Mouse (Mus musculus) intestine, postnatal 0 days (tissue): ENCODE results near the gene Ambra1. TPM values are rescaled to one million over a fixed set of nuclear protein-coding genes. Genes with fewer than 3 reads are reported as not detected.

Experiments
- ATAC-seq: fragments of 200-750 bp; cut with Nextera tagmentation; 2 replicates; pipeline ENCODE4 v1.8.0; 2017; ENCODE audit warnings: mild to moderate bottlenecking, moderate TSS enrichment, moderate library complexity
- H3K27ac ChIP-seq: fragments of 300-500 bp; sonication (generic); 2 replicates; pipeline ENCODE4 v1.5.1; 2014; ENCODE audit warnings: mild to moderate bottlenecking, low read depth, low read length, moderate library complexity
- H3K27me3 ChIP-seq: fragments of 300-500 bp; sonication (generic); replicated peaks from 2 replicates; pipeline ENCODE4 v1.6.1; 2014; ENCODE audit warnings: low read length, mixed read lengths; ENCODE audit not compliant: control insufficient read depth, insufficient read depth
- H3K36me3 ChIP-seq: fragments of 300-500 bp; sonication (generic); 2 replicates; pipeline ENCODE4 v1.6.1; 2014; ENCODE audit warnings: mild to moderate bottlenecking, moderate library complexity; ENCODE audit not compliant: control insufficient read depth, insufficient read depth
- H3K4me1 ChIP-seq: fragments of 300-500 bp; sonication (generic); replicated peaks from 2 replicates; pipeline ENCODE4 v1.6.1; 2014; ENCODE audit warnings: antibody characterized with exemption, low read length, mixed read lengths; ENCODE audit not compliant: control insufficient read depth, insufficient read depth
- H3K4me2 ChIP-seq: fragments of 300-500 bp; sonication (generic); replicated peaks from 2 replicates; pipeline ENCODE4 v1.6.1; 2014; ENCODE audit warnings: low read depth, mild to moderate bottlenecking, moderate library complexity
- H3K4me3 ChIP-seq: fragments of 300-500 bp; sonication (generic); 2 replicates; pipeline ENCODE4 v1.5.1; 2014; ENCODE audit warnings: low read depth, low read length
- H3K9ac ChIP-seq: fragments of 300-500 bp; sonication (generic); 2 replicates; pipeline ENCODE4 v1.6.1; 2014; ENCODE audit warnings: mild to moderate bottlenecking, low read depth, low read length
- H3K9me3 ChIP-seq: fragments of 300-500 bp; sonication (generic); 2 replicates; pipeline ENCODE4 v1.6.1; 2016; ENCODE audit warnings: mixed run types; ENCODE audit not compliant: control insufficient read depth
- CTCF ChIP-seq: sonication (generic); IDR thresholded peaks from 2 replicates; pipeline ENCODE4 v1.5.1; 2016; ENCODE audit warnings: low read depth, mild to moderate bottlenecking, control low read depth, antibody characterized with exemption, moderate library complexity
- WGBS: fragments of 180-500 bp; shearing (Covaris S2); extraction: QIAGEN DNeasy Blood & Tissue Kit; methylation state at CpG from one replicate; pipeline ENCODE4 v1.1.7; 2014; 5-methylcytosine and 5-hydroxymethylcytosine counted together
- polyA plus RNA-seq: library from polyadenylated mRNA; unstranded; fragments of >200 nt; fragmentation: Nextera tagmentation; extraction: Ambion mirVana; gene quantifications from 2 replicates; pipeline ENCODE4 v1.2.1, GENCODE M21; 2015

Ambra1 gene
- polyA plus RNA-seq, 1 experiment from 2014 or later, result 5.5 TPM

DNA sequence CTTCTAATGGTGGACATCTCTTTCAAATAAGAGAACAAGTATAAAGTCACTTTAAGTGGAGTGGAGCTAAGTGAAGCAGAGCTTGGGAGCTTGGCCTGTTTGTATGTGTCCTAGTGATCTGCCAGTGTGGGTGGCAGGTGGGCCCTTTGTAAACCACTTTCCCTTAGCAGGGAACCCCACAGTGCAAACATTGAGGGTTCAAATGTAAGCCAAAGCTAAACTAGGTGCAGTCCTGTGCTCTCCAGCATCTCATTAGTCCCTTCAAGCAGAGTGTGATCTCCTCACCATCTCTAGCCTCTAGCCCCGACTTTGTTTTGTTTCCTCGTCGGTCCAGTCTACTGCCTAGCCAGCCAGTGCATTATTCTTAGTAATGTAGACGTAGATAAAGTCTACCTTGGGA is 154.7 kb downstream of the Ambra1 start:
- Histone ChIP-seq H3K4me2 (no peak overlapping the region), H3K4me1 (no peaks in the 10 kb centered on the region), H3K4me3 (no peak overlapping the region), H3K36me3 (peaks cover 27% of the 10 kb centered on the region), H3K27me3 (no peaks in the 10 kb centered on the region), H3K9me3 (no peaks in the 10 kb centered on the region), H3K9ac (no peak overlapping the region), H3K27ac (no peak overlapping the region)
- ATAC-seq, result no peak
- no peak for TF ChIP-seq CTCF
- WGBS, result 68% methylated on average over 4 of the region's 4 CpGs

DNA sequence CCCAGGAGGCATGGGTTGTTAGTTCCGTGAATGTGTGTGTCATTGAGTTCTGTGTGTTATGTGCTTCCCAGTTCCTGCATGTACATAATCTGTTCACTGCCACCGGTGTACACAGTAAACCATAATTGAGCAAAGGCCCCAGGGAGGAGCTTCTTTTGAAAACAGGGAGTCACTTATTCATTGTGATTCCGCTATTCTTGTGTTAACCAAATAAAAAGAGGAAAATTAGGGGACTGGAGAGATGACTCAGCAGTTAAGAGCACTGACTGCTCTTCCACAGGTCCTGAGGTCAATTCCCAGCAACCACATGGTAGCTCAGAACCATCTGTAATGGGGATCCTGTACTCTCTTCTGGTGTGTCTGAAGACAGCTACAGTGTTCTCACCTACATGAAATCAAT is 164.8 kb downstream of the Ambra1 start:
- 89% methylated on average over 3 of the region's 3 CpGs for WGBS
- peaks cover 4% of the 10 kb centered on the region; the same call in 1 of the 2 replicates for H3K36me3 ChIP-seq
- no peak overlapping the region for H3K9ac ChIP-seq
- no peaks in the 10 kb centered on the region for H3K9me3 ChIP-seq
- H3K4me2 ChIP-seq, result no peak overlapping the region
- H3K4me3 ChIP-seq, result no peak overlapping the region
- TF ChIP-seq CTCF, result no peak
- no peaks in the 10 kb centered on the region for H3K27me3 ChIP-seq
- no peaks in the 10 kb centered on the region for H3K4me1 ChIP-seq
- no peak overlapping the region for H3K27ac ChIP-seq
- ATAC-seq, result no peak

DNA sequence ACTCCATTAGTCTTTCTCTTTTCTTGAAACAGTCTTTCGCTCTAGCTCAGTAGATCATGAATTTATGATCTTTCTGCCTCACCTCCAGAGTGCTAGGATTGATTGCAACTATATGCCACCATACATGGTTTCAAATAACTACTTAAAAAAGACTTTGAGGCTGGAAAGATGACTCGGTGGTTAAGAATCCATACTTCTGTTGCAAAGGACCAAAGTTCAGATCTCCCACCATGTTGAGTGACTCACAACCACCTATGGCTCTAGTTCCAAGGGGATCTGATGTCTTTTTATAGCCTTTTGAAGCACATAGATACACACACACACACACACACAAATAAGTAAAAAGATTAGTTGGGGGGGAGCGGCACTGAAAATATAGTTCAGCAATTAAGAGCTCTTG is 165.5 kb downstream of the Ambra1 start:
- peaks cover 9% of the 10 kb centered on the region; the same call in 1 of the 2 replicates for H3K36me3 ChIP-seq
- ATAC-seq, result no peak
- H3K4me2 ChIP-seq, result no peak overlapping the region
- H3K4me3 ChIP-seq, result no peak overlapping the region
- H3K27me3 ChIP-seq, result no peaks in the 10 kb centered on the region
- no peak overlapping the region for H3K9ac ChIP-seq
- no peaks in the 10 kb centered on the region for H3K9me3 ChIP-seq
- no peaks in the 10 kb centered on the region for H3K4me1 ChIP-seq
- no peak overlapping the region for H3K27ac ChIP-seq
- TF ChIP-seq CTCF, result no peak
- WGBS, result 81% methylated on average over 3 of the region's 3 CpGs

DNA sequence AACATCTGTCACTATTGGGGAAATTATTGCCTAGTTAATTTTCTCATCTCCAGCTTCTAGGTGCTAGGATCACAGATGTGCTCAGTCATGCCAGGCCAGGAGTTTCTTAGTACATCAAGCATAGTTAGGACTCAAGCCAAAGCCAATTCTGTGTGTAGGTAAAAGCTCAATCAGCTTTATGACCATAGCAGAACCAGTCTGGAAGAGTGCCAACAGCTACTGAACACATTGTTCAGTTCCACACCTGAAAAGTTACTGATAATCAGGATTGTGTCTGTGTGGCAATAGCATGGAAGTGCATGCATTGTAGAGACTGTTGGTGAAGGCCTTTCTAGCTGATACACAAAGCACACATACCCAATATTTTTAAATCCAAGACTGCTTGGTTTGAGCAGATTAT is 168.0 kb downstream of the Ambra1 start:
- ATAC-seq, result peak; percentile 88

DNA sequence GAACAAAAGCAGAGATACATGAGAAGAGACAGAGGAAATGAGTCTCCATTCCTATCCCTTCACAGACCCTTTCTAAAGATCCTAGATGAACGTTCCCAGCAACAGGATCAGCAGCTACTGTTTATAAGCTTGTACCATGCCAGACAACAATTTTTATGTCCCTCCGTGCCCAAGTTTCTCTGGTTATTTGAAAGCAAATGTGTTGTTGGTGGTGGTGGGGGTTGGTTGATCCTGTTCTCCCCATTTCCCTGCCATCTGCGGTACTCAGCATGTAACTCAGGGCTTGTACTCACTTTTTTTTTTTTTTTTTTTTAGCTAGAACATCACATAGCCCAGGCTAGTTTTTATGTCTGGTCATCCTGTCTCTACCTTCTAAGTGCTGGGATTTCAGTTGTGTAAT is 169.2 kb downstream of the Ambra1 start:
- Histone ChIP-seq H3K9ac (no peak overlapping the region), H3K36me3 (peaks cover 11% of the 10 kb centered on the region; the same call in 1 of the 2 replicates), H3K4me1 (0 out of 2 replicates have a peak, but pooled peaks cover 7% of the 10 kb centered on the region), H3K4me3 (no peak overlapping the region), H3K9me3 (no peaks in the 10 kb centered on the region), H3K27ac (no peak overlapping the region), H3K4me2 (no peak overlapping the region), H3K27me3 (no peaks in the 10 kb centered on the region)
- no peak for TF ChIP-seq CTCF
- WGBS, result 91% methylated on average over 3 of the region's 3 CpGs
- ATAC-seq, result no peak

More for the DNA sequence above, 168.0 kb downstream of the Ambra1 start:
- Histone ChIP-seq H3K4me2 (no peak overlapping the region), H3K27ac (no peak overlapping the region), H3K4me1 (0 out of 2 replicates have a peak, but pooled peaks cover 5% of the 10 kb centered on the region), H3K9ac (no peak overlapping the region), H3K36me3 (peaks cover 11% of the 10 kb centered on the region; the same call in 1 of the 2 replicates), H3K27me3 (no peaks in the 10 kb centered on the region), H3K4me3 (no peak overlapping the region), H3K9me3 (no peaks in the 10 kb centered on the region)
- peak; percentile 8; the same call in 1 of the 2 replicates for TF ChIP-seq CTCF

DNA sequence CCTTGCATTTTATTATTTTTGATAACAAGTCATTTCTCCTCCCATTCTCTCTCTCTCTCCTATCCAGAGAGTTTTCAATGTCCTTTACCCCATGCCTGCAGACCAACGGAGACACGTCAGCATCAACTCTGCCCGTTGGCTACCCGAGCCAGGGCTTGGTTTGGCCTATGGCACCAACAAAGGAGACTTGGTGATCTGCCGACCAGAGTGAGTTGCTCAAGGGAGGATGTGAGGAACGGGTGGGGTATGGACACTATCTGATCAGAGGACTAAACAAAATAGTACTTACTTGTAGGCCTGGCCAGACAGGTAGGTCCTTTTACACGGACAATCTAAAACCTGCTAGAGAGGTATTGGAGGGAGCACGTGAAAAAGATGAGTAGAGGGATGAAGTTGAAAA is 170.5 kb downstream of the Ambra1 start:
- H3K27me3 ChIP-seq, result no peaks in the 10 kb centered on the region
- H3K36me3 ChIP-seq, result peaks cover 10% of the 10 kb centered on the region; the same call in 1 of the 2 replicates
- H3K4me2 ChIP-seq, result no peak overlapping the region
- H3K27ac ChIP-seq, result no peak overlapping the region
- ATAC-seq, result no peak
- TF ChIP-seq CTCF, result no peak
- H3K4me1 ChIP-seq, result 0 out of 2 replicates have a peak, but pooled peaks cover 7% of the 10 kb centered on the region
- no peaks in the 10 kb centered on the region for H3K9me3 ChIP-seq
- 93% methylated on average over 8 of the region's 8 CpGs for WGBS
- H3K4me3 ChIP-seq, result no peak overlapping the region
- H3K9ac ChIP-seq, result no peak overlapping the region

DNA sequence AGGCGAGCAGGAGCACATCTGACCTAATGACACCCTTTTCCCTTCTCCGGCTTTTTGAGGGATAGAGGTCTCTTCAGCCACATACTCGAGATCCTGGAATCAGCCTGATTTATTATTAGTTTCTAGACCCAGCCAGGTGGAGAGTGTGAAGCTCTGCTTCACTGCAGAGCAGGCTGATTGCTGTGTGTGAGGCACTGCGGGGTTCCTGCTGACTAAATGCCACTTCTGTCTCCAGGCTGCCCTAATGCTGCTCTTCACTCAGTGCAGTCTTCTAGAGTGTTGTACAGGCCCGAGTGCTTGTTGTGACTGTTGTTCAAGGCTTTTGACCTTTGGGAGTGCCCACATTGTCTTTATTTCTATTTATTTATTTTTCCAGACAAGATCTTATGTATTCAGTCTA is 172.4 kb downstream of the Ambra1 start:
- H3K36me3 ChIP-seq, result peaks cover 20% of the 10 kb centered on the region
- no peaks in the 10 kb centered on the region for H3K9me3 ChIP-seq
- H3K27me3 ChIP-seq, result no peaks in the 10 kb centered on the region
- ATAC-seq, result no peak
- WGBS, result 67% methylated on average over 5 of the region's 5 CpGs
- H3K4me2 ChIP-seq, result no peak overlapping the region
- H3K4me3 ChIP-seq, result no peak overlapping the region
- H3K9ac ChIP-seq, result no peak overlapping the region
- 0 out of 2 replicates have a peak, but pooled peaks cover 7% of the 10 kb centered on the region for H3K4me1 ChIP-seq
- no peak for TF ChIP-seq CTCF
- no peak overlapping the region for H3K27ac ChIP-seq
